Mouse (Mus musculus) heart, embryonic 16.5 days (tissue): Measurements from ENCODE around the gene Prrg4. TPM values are rescaled to one million over a fixed set of nuclear protein-coding genes. Genes with fewer than 3 reads are reported as not detected.
"Not testable (repeated sequence)": the region's sequence is repeated elsewhere in the genome, so short reads cannot be mapped to it uniquely, and the experiment has no call there.

Experiments
- ATAC-seq: fragments of 200-750 bp; cut with Nextera tagmentation; replicated peaks from 2 replicates; pipeline ENCODE4 v1.8.0; 2017; ENCODE audit warnings: moderate number of reproducible peaks; ENCODE audit not compliant: insufficient read depth, low FRiP score; ENCODE audit errors: extremely low read depth
- H3K27ac ChIP-seq: fragments of 300-500 bp; sonication (generic); 2 replicates; pipeline ENCODE4 v1.5.1; 2014; ENCODE audit warnings: mild to moderate bottlenecking, low read length, control low read depth, moderate library complexity
- H3K27me3 ChIP-seq: fragments of 300-500 bp; sonication (generic); 2 replicates; pipeline ENCODE4 v1.6.1; 2014; ENCODE audit warnings: low read length, mixed read lengths; ENCODE audit not compliant: control insufficient read depth, insufficient read depth
- H3K36me3 ChIP-seq: fragments of 300-500 bp; sonication (generic); 2 replicates; pipeline ENCODE4 v1.6.1; 2014; ENCODE audit not compliant: control insufficient read depth, insufficient read depth
- H3K4me1 ChIP-seq: fragments of 300-500 bp; sonication (generic); 2 replicates; pipeline ENCODE4 v1.6.1; 2014; ENCODE audit warnings: low read length, mixed read lengths; ENCODE audit not compliant: control insufficient read depth, insufficient read depth
- H3K4me2 ChIP-seq: fragments of 300-500 bp; sonication (generic); 2 replicates; pipeline ENCODE4 v1.6.1; 2014; ENCODE audit warnings: low read depth, mild to moderate bottlenecking, control low read depth, low read length
- H3K4me3 ChIP-seq: fragments of 300-500 bp; sonication (generic); 2 replicates; pipeline ENCODE4 v1.5.1; 2014; ENCODE audit warnings: mild to moderate bottlenecking, control low read depth, low read length
- H3K9ac ChIP-seq: fragments of 300-500 bp; sonication (generic); 2 replicates; pipeline ENCODE4 v1.6.1; 2014; ENCODE audit warnings: low read length, control low read depth
- H3K9me3 ChIP-seq: fragments of 300-500 bp; sonication (generic); replicated peaks from 2 replicates; pipeline ENCODE4 v1.6.1; 2016; ENCODE audit warnings: low read length; ENCODE audit not compliant: control insufficient read depth
- WGBS: fragments of 180-500 bp; shearing (Covaris S2); extraction: QIAGEN DNeasy Blood & Tissue Kit; methylation state at CpG from one replicate; pipeline ENCODE4 v1.1.7; 2014; 5-methylcytosine and 5-hydroxymethylcytosine counted together
- polyA plus RNA-seq: library from polyadenylated mRNA; unstranded; fragments of >200 nt; fragmentation: Nextera tagmentation; extraction: Ambion mirVana; gene quantifications from 2 replicates; pipeline ENCODE4 v1.2.1, GENCODE M21; 2015

Prrg4 gene
- 1.3 and 1.7 TPM in 2 replicates for polyA plus RNA-seq

- ATAC-seq = peak; percentile 79
- 0 out of 2 replicates have a peak within 1 kb of the TSS, but pooled peaks have one; percentile 3 for H3K27ac ChIP-seq
- peaks cover 5% of the 10 kb centered on the region for H3K4me1 ChIP-seq
- H3K36me3 ChIP-seq = no peaks in the 10 kb centered on the region
- H3K9ac ChIP-seq = peak within 1 kb of the TSS; percentile 74
- peak within 1 kb of the TSS; percentile 98 for H3K4me2 ChIP-seq
- no peaks in the 10 kb centered on the region for H3K9me3 ChIP-seq
- H3K27me3 ChIP-seq = peaks cover 6% of the 10 kb centered on the region; the same call in 1 of the 2 replicates
- WGBS = under 1% methylated on average over 62 of the region's 62 CpGs
- peak within 1 kb of the TSS; percentile 65 for H3K4me3 ChIP-seq
Observed at GRCm38 (mm10) chr2:104849276-104849990, at the start of gene Prrg4. TSS of gene Prrg4 (minus strand) at chr2:104849876.

GRCm38 (mm10) chr2:104887882-104888566 lies 38.3 kb upstream of the Prrg4 start:
- ATAC-seq = no peak
- no peaks in the 10 kb centered on the region for H3K4me1 ChIP-seq
- H3K36me3 ChIP-seq = no peaks in the 10 kb centered on the region
- H3K9me3 ChIP-seq = no peaks in the 10 kb centered on the region
- 19% methylated on average over 10 of the region's 10 CpGs for WGBS
- H3K27ac ChIP-seq = no peak overlapping the region
- no peak overlapping the region for H3K4me2 ChIP-seq
- H3K9ac ChIP-seq = no peak overlapping the region
- no peaks in the 10 kb centered on the region for H3K27me3 ChIP-seq
- no peak overlapping the region for H3K4me3 ChIP-seq

GRCm38 (mm10) chr2:104887331-104887730 lies 37.7 kb upstream of the Prrg4 start:
- not testable (repeated sequence) for H3K4me2 ChIP-seq, H3K9me3 ChIP-seq, H3K27ac ChIP-seq, H3K27me3 ChIP-seq, H3K4me3 ChIP-seq, H3K4me1 ChIP-seq, ATAC-seq, H3K9ac ChIP-seq, H3K36me3 ChIP-seq
- 54% methylated on average over 2 of the region's 2 CpGs for WGBS

GRCm38 (mm10) chr2:104886109-104886508 lies 36.4 kb upstream of the Prrg4 start:
- H3K27ac ChIP-seq = no peak overlapping the region
- 86% methylated on average over 18 of the region's 18 CpGs for WGBS
- H3K4me2 ChIP-seq = no peak overlapping the region
- no peak overlapping the region for H3K9ac ChIP-seq
- H3K4me1 ChIP-seq = no peaks in the 10 kb centered on the region
- H3K4me3 ChIP-seq = no peak overlapping the region
- no peaks in the 10 kb centered on the region for H3K9me3 ChIP-seq
- H3K36me3 ChIP-seq = no peaks in the 10 kb centered on the region
- no peak for ATAC-seq
- no peaks in the 10 kb centered on the region for H3K27me3 ChIP-seq

- Histone ChIP-seq H3K4me2 (no peak overlapping the region), H3K4me1 (no peaks in the 10 kb centered on the region), H3K27ac (no peak overlapping the region), H3K27me3 (no peaks in the 10 kb centered on the region), H3K4me3 (no peak overlapping the region), H3K9me3 (peaks cover 8% of the 10 kb centered on the region), H3K9ac (no peak overlapping the region), H3K36me3 (no peaks in the 10 kb centered on the region)
- ATAC-seq = no peak
- WGBS = 61% methylated on average over 8 of the region's 8 CpGs
Observed at GRCm38 (mm10) chr2:104878794-104879193, 29.1 kb upstream of the Prrg4 start.

GRCm38 (mm10) chr2:104869101-104869500 lies 19.4 kb upstream of the Prrg4 start:
- Histone ChIP-seq H3K9me3 (no peaks in the 10 kb centered on the region; the same call in 1 of the 2 replicates), H3K4me3 (no peak overlapping the region), H3K9ac (no peak overlapping the region), H3K4me1 (no peaks in the 10 kb centered on the region), H3K36me3 (no peaks in the 10 kb centered on the region), H3K27ac (no peak overlapping the region), H3K4me2 (no peak overlapping the region), H3K27me3 (no peaks in the 10 kb centered on the region)
- ATAC-seq = no peak
- 86% methylated on average over 3 of the region's 3 CpGs for WGBS

GRCm38 (mm10) chr2:104867282-104867855 lies 17.7 kb upstream of the Prrg4 start, which contains the start of gene Ccdc73:
TSS of gene Ccdc73 (plus strand) at chr2:104867805.
- H3K9me3 ChIP-seq = no peaks in the 10 kb centered on the region; the same call in 1 of the 2 replicates
- H3K4me3 ChIP-seq = no peak within 1 kb of the TSS
- no peaks in the 10 kb centered on the region for H3K4me1 ChIP-seq
- WGBS = 68% methylated on average over 13 of the region's 13 CpGs
- no peaks in the 10 kb centered on the region for H3K36me3 ChIP-seq
- H3K4me2 ChIP-seq = no peak within 1 kb of the TSS
- ATAC-seq = no peak
- no peak within 1 kb of the TSS for H3K27ac ChIP-seq
- no peaks in the 10 kb centered on the region for H3K27me3 ChIP-seq
- H3K9ac ChIP-seq = no peak within 1 kb of the TSS

GRCm38 (mm10) chr2:104864176-104864860 lies 14.6 kb upstream of the Prrg4 start:
- Histone ChIP-seq H3K9me3 (no peaks in the 10 kb centered on the region), H3K9ac (no peak overlapping the region), H3K4me3 (no peak overlapping the region), H3K27me3 (no peaks in the 10 kb centered on the region), H3K4me1 (no peaks in the 10 kb centered on the region), H3K4me2 (no peak overlapping the region), H3K36me3 (no peaks in the 10 kb centered on the region), H3K27ac (no peak overlapping the region)
- 77% methylated on average over 4 of the region's 4 CpGs for WGBS
- no peak for ATAC-seq
